Mouse (Mus musculus): ENCODE results near the gene Nim1k.

Nim1k gene

GRCm38 (mm10) chr13:119755681-119756471 is at the start of gene Nim1k:
TSS of gene Nim1k (minus strand) at chr13:119755882.
- DNase-seq (ENCODE audit: low read depth), result peak; percentile 71

- no peak for DNase-seq (ENCODE audit: low read depth)
Observed at GRCm38 (mm10) chr13:119797656-119798055, 42.0 kb upstream of the Nim1k start.

- peak; percentile 11 for DNase-seq (ENCODE audit: low read depth)
Observed at GRCm38 (mm10) chr13:119792791-119793404, 37.2 kb upstream of the Nim1k start.

- DNase-seq (ENCODE audit: low read depth), result no peak
Observed at GRCm38 (mm10) chr13:119791580-119792135, 36.0 kb upstream of the Nim1k start.

GRCm38 (mm10) chr13:119790761-119791579 is 35.3 kb upstream of the Nim1k start, which contains the start of gene Zfp131:
TSS of gene Zfp131 (minus strand) at chr13:119790889.
- peak; percentile 97 for DNase-seq (ENCODE audit: low read depth)

GRCm38 (mm10) chr13:119789851-119790717 is 34.4 kb upstream of the Nim1k start:
- DNase-seq (ENCODE audit: low read depth), result peak; percentile 69

GRCm38 (mm10) chr13:119783581-119783980 is 27.9 kb upstream of the Nim1k start:
- no peak for DNase-seq (ENCODE audit: low read depth)

- DNase-seq (ENCODE audit: low read depth), result no peak
Observed at GRCm38 (mm10) chr13:119768541-119768940, 12.9 kb upstream of the Nim1k start.

GRCm38 (mm10) chr13:119766480-119766879 is 10.8 kb upstream of the Nim1k start:
- DNase-seq (ENCODE audit: low read depth), result no peak

- DNase-seq (ENCODE audit: low read depth), result peak; percentile 5
Observed at GRCm38 (mm10) chr13:119756831-119757230, 1.1 kb upstream of the Nim1k start.

- peak; percentile 36 for DNase-seq (ENCODE audit: low read depth)
Observed at GRCm38 (mm10) chr13:119755141-119755547, 538 bp downstream of the Nim1k start.

- DNase-seq (ENCODE audit: low read depth), result peak; percentile 25
Observed at GRCm38 (mm10) chr13:119754635-119755020, 1.1 kb downstream of the Nim1k start.

- DNase-seq (ENCODE audit: low read depth), result no peak
Observed at GRCm38 (mm10) chr13:119753859-119754634, 1.6 kb downstream of the Nim1k start.

GRCm38 (mm10) chr13:119746930-119747329 is 8.8 kb downstream of the Nim1k start:
- DNase-seq (ENCODE audit: low read depth), result no peak

- DNase-seq (ENCODE audit: low read depth), result no peak
Observed at GRCm38 (mm10) chr13:119743470-119743869, 12.2 kb downstream of the Nim1k start.

GRCm38 (mm10) chr13:119742711-119743415 is 12.8 kb downstream of the Nim1k start:
- no peak for DNase-seq (ENCODE audit: low read depth)

- DNase-seq (ENCODE audit: low read depth), result no peak
Observed at GRCm38 (mm10) chr13:119741390-119742237, 14.1 kb downstream of the Nim1k start.

GRCm38 (mm10) chr13:119731448-119731847 is 24.2 kb downstream of the Nim1k start:
- no peak for DNase-seq (ENCODE audit: low read depth)

GRCm38 (mm10) chr13:119729406-119729805 is 26.3 kb downstream of the Nim1k start:
- no peak for DNase-seq (ENCODE audit: low read depth)

All from naive thymus-derived CD4-positive, alpha-beta T cell, adult 2 months (primary cell).